Comparison of ENCODE assay signal across 15 mouse cellular contexts in the genomic region with DNA sequence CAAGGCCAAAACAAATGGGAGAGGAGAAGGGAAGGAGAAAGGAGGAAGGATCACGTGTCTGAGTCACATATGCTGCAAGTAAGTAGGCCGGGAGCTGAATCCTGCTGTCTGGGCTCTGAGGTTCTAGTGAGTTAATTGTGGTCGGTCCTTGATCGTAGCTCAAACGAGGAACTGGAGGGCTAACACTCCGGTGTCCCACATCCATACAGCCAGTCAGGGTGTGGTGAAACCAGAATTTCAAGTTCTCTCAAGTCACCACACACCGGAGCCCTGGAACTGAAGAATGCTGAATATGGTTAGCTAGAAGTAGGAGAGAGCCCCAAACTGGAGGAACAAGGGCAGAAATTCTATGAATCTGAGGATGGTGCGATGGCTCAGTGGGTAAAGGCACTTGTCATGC. TPM values are rescaled to one million over a fixed set of nuclear protein-coding genes. Genes with fewer than 3 reads are reported as not detected.
DNase-seq lines count a peak whose midpoint lies in the region; ATAC-seq and TF ChIP-seq lines count a peak whose summit lies in the region.
"Had no signal": no experiment of that assay in that cellular context is flagged by ENCODE, and none has a peak within 500 bp of the region (broad histone marks: within the 10 kb centered on the region; RNA-seq: fewer than 3 reads in every experiment).

No protein-coding gene starts in this region.

- H3K27me3 ChIP-seq in kidney, adult 2 months (replicated peaks; ENCODE audit: control insufficient read depth, insufficient read depth, low read length), result no peaks in the 10 kb centered on the region
- H3K27me3 ChIP-seq: forebrain, embryonic 13.5 days; limb, embryonic 15.5 days had no signal

- no peak overlapping the region for H3K4me3 ChIP-seq in kidney, adult 2 months (ENCODE audit: insufficient read depth, low read depth, low read length)
- no peak overlapping the region for H3K4me3 ChIP-seq in lung, adult 2 months (replicated peaks; ENCODE audit: extremely low read depth, low read depth, low read length)
- H3K4me3 ChIP-seq: forebrain, embryonic 13.5 days; limb, embryonic 15.5 days had no signal

- WGBS in kidney, adult 2 months, result 79% methylated on average over 8 of the region's 8 CpGs
- 62% methylated on average over 8 of the region's 8 CpGs for WGBS in lung, adult 2 months

- no peak for TF ChIP-seq CTCF in kidney, adult 2 months (conservative IDR thresholded peaks at IDR 0.05; ENCODE audit: insufficient read depth, insufficient read length, low read depth, low read length)
- no peak for TF ChIP-seq CTCF in lung, adult 2 months (IDR thresholded peaks at IDR 0.05; ENCODE audit: insufficient read depth, low read length)

- no peaks in the 10 kb centered on the region for H3K36me3 ChIP-seq in kidney, adult 2 months (ENCODE audit: control insufficient read depth, insufficient read depth, low read length)
- H3K36me3 ChIP-seq: limb, embryonic 15.5 days had no signal

- DNase-seq in kidney, adult 2 months, result peak; percentile 24
- no peak for DNase-seq in kidney, adult 11 months
- DNase-seq in lung, adult 2 months, result peak; percentile 7
- no peak for DNase-seq in left cerebral cortex, postnatal 14 days (ENCODE audit: low spot score in 2 of 2)
- DNase-seq: adrenal gland, postnatal 25 days; cerebellum, adult 8-10 months; kidney, postnatal 4 days; right cerebral cortex, postnatal 14 days; thymus, postnatal 4 days had no signal

- H3K4me1 ChIP-seq in kidney, adult 2 months (ENCODE audit: control insufficient read depth, insufficient read depth, low read length), result no peaks in the 10 kb centered on the region
- no peaks in the 10 kb centered on the region for H3K4me1 ChIP-seq in lung, adult 2 months (ENCODE audit: control insufficient read depth, insufficient read depth, low read length)
- H3K4me1 ChIP-seq: forebrain, embryonic 13.5 days had no signal

- intact Hi-C loops in left cerebral cortex, postnatal 14 days (cut with DNase I), result no loop called here

- H3K27ac ChIP-seq in kidney, adult 2 months (ENCODE audit: insufficient read depth, low read depth, low read length), result no peak overlapping the region
- H3K27ac ChIP-seq: forebrain, embryonic 13.5 days; limb, embryonic 15.5 days had no signal

- TF ChIP-seq POLR2A in kidney, adult 2 months (IDR thresholded peaks at IDR 0.05; ENCODE audit: low read depth, low read length), result no peak
- no peak for TF ChIP-seq POLR2A in lung, adult 2 months (IDR thresholded peaks at IDR 0.05; ENCODE audit: borderline replicate concordance, extremely low read depth, low read depth, low read length)

- ATAC-seq in common myeloid progenitor, adult 5-6 weeks (replicated peaks; ENCODE audit: low read depth, poor library complexity, severe bottlenecking), result peak; percentile 36
- ATAC-seq in megakaryocyte, adult 5-6 weeks (ENCODE audit: poor library complexity, severe bottlenecking), result peak; percentile 60
- no peak for ATAC-seq in erythroid progenitor cell, adult 5-6 weeks (replicated peaks; ENCODE audit: low FRiP score, poor library complexity, severe bottlenecking)
- no peak for ATAC-seq in cerebellum, adult (ENCODE audit: insufficient number of reproducible peaks, low FRiP score, low TSS enrichment)
- ATAC-seq: forebrain, embryonic 13.5 days had no signal

RNA-seq across cellular contexts. Expression of a gene that starts 10.3 kb away (rescaled TPM):
- polyA plus RNA-seq in kidney, adult 2 months (2012; rRNA removed), result 19.4 and 23.0 TPM in 2 replicates
- total RNA-seq in common myeloid progenitor, adult 5-6 weeks (2017), result 25.3 and 56.1 TPM in 2 replicates
- 26.1 and 30.6 TPM in 2 replicates for polyA plus RNA-seq in lung, adult 2 months (2012; rRNA removed)
- 28.3 and 29.8 TPM in 2 replicates for total RNA-seq in megakaryocyte, adult 5-6 weeks (2015)
- total RNA-seq in megakaryocyte, adult 5-6 weeks (2017), result 17.3 and 36.5 TPM in 2 replicates
- total RNA-seq in erythroid progenitor cell, adult 5-6 weeks (2015; ENCODE audit: low replicate concordance), result 12.2 and 18.4 TPM in 2 replicates
- total RNA-seq in erythroid progenitor cell, adult 5-6 weeks (2017; ENCODE audit: low replicate concordance), result 7.1 and 11.7 TPM in 2 replicates
- total RNA-seq in left cerebral cortex, postnatal 14 days (2021), result 10 to 100 TPM; 53.3 to 53.8 TPM

Comparison
In these comparisons a context has a peak if more than half of its experiments do, and no peak if none do; other contexts are left out.
1. DNase-seq: peak in kidney, adult 2 months (single experiment) and lung, adult 2 months (single experiment); none in kidney, adult 11 months (single experiment) and left cerebral cortex, postnatal 14 days (0 of 2).
2. ATAC-seq: peak in common myeloid progenitor, adult 5-6 weeks (single experiment) and megakaryocyte, adult 5-6 weeks (single experiment); none in erythroid progenitor cell, adult 5-6 weeks (single experiment) and cerebellum, adult (single experiment).